Mouse (Mus musculus) central nervous system, embryonic 18 days (tissue): ENCODE measurements around the gene Ric3. TPM values are rescaled to one million over a fixed set of nuclear protein-coding genes. Genes with fewer than 3 reads are reported as not detected.

Source experiments
- polyA plus RNA-seq: library from polyadenylated mRNA; depleted of rRNA; stranded (reverse); fragments of >200 nt; gene quantifications from 2 replicates; pipeline ENCODE4 v1.2.3, GENCODE M21; 2012; rRNA removed

Ric3 gene
- polyA plus RNA-seq = 25.0 and 27.2 TPM in 2 replicates

DNA sequence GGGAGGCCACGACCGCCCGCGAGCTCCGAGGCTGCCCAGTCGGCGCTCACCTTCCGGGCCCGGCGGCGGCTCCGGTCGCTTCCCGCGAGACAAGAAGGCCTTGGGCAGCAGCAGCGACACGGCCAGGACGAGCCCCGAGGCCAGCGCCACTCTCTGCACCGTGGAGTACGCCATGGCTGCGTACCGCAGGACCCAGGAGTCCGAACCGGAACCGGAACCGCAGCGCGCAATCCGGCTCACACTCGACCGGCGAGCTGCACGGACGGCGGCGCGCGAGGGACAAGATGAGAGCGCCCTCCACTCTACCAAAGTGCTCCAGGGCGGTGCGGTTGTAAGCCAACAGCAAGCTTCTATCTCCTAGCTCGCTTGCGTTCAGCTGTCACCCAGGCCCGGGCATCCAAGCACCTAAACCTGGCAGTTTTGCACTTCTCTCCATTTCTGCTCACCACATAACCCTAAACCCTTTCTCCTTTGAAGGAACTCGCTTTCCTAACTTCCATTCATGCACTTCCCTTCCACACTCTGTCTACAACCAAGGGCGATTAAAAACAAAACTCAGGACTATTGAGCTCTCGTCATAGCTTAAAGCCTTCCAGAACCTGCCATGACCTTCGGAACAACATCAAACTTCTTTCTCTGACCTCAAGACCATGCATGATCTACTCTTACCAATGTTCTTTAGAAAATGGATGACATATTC, at the start of gene Ric3:
Gene Ric3, minus strand, starts transcription at position 219 of the 700 bp plus-strand sequence.

Other genes starting within 250 kb of the Ric3 start
- not detected in 2 replicates for gene Olfr516, start 232.8 kb downstream of the Ric3 start, polyA plus RNA-seq
- not detected in 2 replicates for gene Olfr517, start 211.0 kb downstream of the Ric3 start, polyA plus RNA-seq
- gene Olfr518, start 198.3 kb downstream of the Ric3 start, polyA plus RNA-seq = not detected in 2 replicates
- not detected in 2 replicates for gene Olfr519, start 188.9 kb downstream of the Ric3 start, polyA plus RNA-seq
- gene Nlrp10, start 153.2 kb downstream of the Ric3 start, polyA plus RNA-seq = 0.03 and 0.05 TPM in 2 replicates
- 89.4 and 107 TPM in 2 replicates for gene Eif3f, start 148.9 kb downstream of the Ric3 start, polyA plus RNA-seq
- 163 and 177 TPM in 2 replicates for gene Tub, start 133.0 kb downstream of the Ric3 start, polyA plus RNA-seq
- 99.9 and 101 TPM in 2 replicates for gene Lmo1, start 91.9 kb upstream of the Ric3 start, polyA plus RNA-seq